Mouse (Mus musculus): Measurements from ENCODE around the gene Plxnd1.

The Plxnd1 gene

GRCm38 (mm10) chr6:115994877-115995520 is at the start of gene Plxnd1:
TSS of gene Plxnd1 (minus strand) at chr6:115995005.
- DNase-seq (ENCODE audit: low read depth, low spot score), result peak; percentile 87

GRCm38 (mm10) chr6:116044039-116044438 is 49.2 kb upstream of the Plxnd1 start:
- DNase-seq (ENCODE audit: low read depth, low spot score), result no peak

- no peak for DNase-seq (ENCODE audit: low read depth, low spot score)
These were observed 43.4 kb upstream of the Plxnd1 start for GRCm38 (mm10) chr6:116038222-116038621.

GRCm38 (mm10) chr6:116037281-116037831 is 42.6 kb upstream of the Plxnd1 start:
- DNase-seq (ENCODE audit: low read depth, low spot score), result no peak

GRCm38 (mm10) chr6:116036555-116036954 is 41.8 kb upstream of the Plxnd1 start:
- no peak for DNase-seq (ENCODE audit: low read depth, low spot score)

GRCm38 (mm10) chr6:116031052-116031451 is 36.2 kb upstream of the Plxnd1 start:
- DNase-seq (ENCODE audit: low read depth, low spot score), result no peak

- no peak for DNase-seq (ENCODE audit: low read depth, low spot score)
These were observed 29.9 kb upstream of the Plxnd1 start for GRCm38 (mm10) chr6:116024666-116025065.

GRCm38 (mm10) chr6:116021961-116022485 is 27.2 kb upstream of the Plxnd1 start:
- no peak for DNase-seq (ENCODE audit: low read depth, low spot score)

- DNase-seq (ENCODE audit: low read depth, low spot score), result no peak
These were observed 21.1 kb upstream of the Plxnd1 start for GRCm38 (mm10) chr6:116015902-116016301.

GRCm38 (mm10) chr6:116014111-116014510 is 19.3 kb upstream of the Plxnd1 start:
- no peak for DNase-seq (ENCODE audit: low read depth, low spot score)

GRCm38 (mm10) chr6:116013687-116014086 is 18.9 kb upstream of the Plxnd1 start:
- DNase-seq (ENCODE audit: low read depth, low spot score), result no peak

GRCm38 (mm10) chr6:116010541-116010940 is 15.7 kb upstream of the Plxnd1 start:
- DNase-seq (ENCODE audit: low read depth, low spot score), result peak; percentile 65

GRCm38 (mm10) chr6:116009426-116009825 is 14.6 kb upstream of the Plxnd1 start:
- no peak for DNase-seq (ENCODE audit: low read depth, low spot score)

- peak; percentile 63 for DNase-seq (ENCODE audit: low read depth, low spot score)
These were observed 12.9 kb upstream of the Plxnd1 start for GRCm38 (mm10) chr6:116007561-116008173.

- DNase-seq (ENCODE audit: low read depth, low spot score), result no peak
These were observed 11.9 kb upstream of the Plxnd1 start for GRCm38 (mm10) chr6:116006731-116007130.

GRCm38 (mm10) chr6:116005959-116006288 is 11.1 kb upstream of the Plxnd1 start:
- DNase-seq (ENCODE audit: low read depth, low spot score), result no peak

GRCm38 (mm10) chr6:116005275-116005958 is 10.6 kb upstream of the Plxnd1 start:
- no peak for DNase-seq (ENCODE audit: low read depth, low spot score)

GRCm38 (mm10) chr6:116004716-116005115 is 9.9 kb upstream of the Plxnd1 start:
- no peak for DNase-seq (ENCODE audit: low read depth, low spot score)

- no peak for DNase-seq (ENCODE audit: low read depth, low spot score)
These were observed 9.3 kb upstream of the Plxnd1 start for GRCm38 (mm10) chr6:116004069-116004468.

- no peak for DNase-seq (ENCODE audit: low read depth, low spot score)
These were observed 8.7 kb upstream of the Plxnd1 start for GRCm38 (mm10) chr6:116003516-116003915.

- no peak for DNase-seq (ENCODE audit: low read depth, low spot score)
These were observed 7.7 kb upstream of the Plxnd1 start for GRCm38 (mm10) chr6:116002311-116003104.

- DNase-seq (ENCODE audit: low read depth, low spot score), result no peak
These were observed 6.0 kb upstream of the Plxnd1 start for GRCm38 (mm10) chr6:116000851-116001250.
